Mouse (Mus musculus): ENCODE measurements around the gene Stk32c.
A peak's percentile ranks its signal among the peaks of the same experiment; 100 is the strongest.

- peak; percentile 29 for TF ChIP-seq CTCF (IDR thresholded peaks at IDR 0.05)
- peak; percentile 71; the same call in 1 of the 2 replicates for TF ChIP-seq EP300 (IDR thresholded peaks at IDR 0.05)
Measured at GRCm38 (mm10) chr7:139251881-139252301, 38.8 kb upstream of the Stk32c start.

All from lung, postnatal 0 days (tissue).